Mouse (Mus musculus) midbrain, embryonic 11.5 days (tissue): Measurements from ENCODE around the gene Btbd2. TPM values are rescaled to one million over a fixed set of nuclear protein-coding genes. Genes with fewer than 3 reads are reported as not detected.

Source experiments
- ATAC-seq: fragments of 200-750 bp; cut with Nextera tagmentation; 2 replicates; pipeline ENCODE4 v1.8.0; 2017; ENCODE audit warnings: moderate TSS enrichment, moderate library complexity; ENCODE audit not compliant: low FRiP score
- DNase-seq: peaks from one replicate; pipeline ENCODE4 v3.0.0; 2015; ENCODE audit warnings: low spot score; ENCODE audit errors: missing footprints
- H3K27ac ChIP-seq: fragments of 300-500 bp; sonication (generic); 2 replicates; pipeline ENCODE4 v1.5.1; 2014; ENCODE audit warnings: low read depth, low read length
- H3K27me3 ChIP-seq: fragments of 300-500 bp; sonication (generic); 2 replicates; pipeline ENCODE4 v1.6.1; 2014; ENCODE audit warnings: mild to moderate bottlenecking, low read length, moderate library complexity, mixed read lengths; ENCODE audit not compliant: control insufficient read depth, insufficient read depth
- H3K36me3 ChIP-seq: fragments of 300-500 bp; sonication (generic); 2 replicates; pipeline ENCODE4 v1.6.1; 2014; ENCODE audit warnings: mild to moderate bottlenecking, low read length, moderate library complexity, mixed read lengths; ENCODE audit not compliant: control insufficient read depth, insufficient read depth
- H3K4me1 ChIP-seq: fragments of 300-500 bp; sonication (generic); 2 replicates; pipeline ENCODE4 v1.6.1; 2014; ENCODE audit warnings: low read length; ENCODE audit not compliant: control insufficient read depth, insufficient read depth
- H3K4me2 ChIP-seq: fragments of 300-500 bp; sonication (generic); 2 replicates; pipeline ENCODE4 v1.6.1; 2014; ENCODE audit warnings: mild to moderate bottlenecking, moderate library complexity
- H3K4me3 ChIP-seq: fragments of 300-500 bp; sonication (generic); 2 replicates; pipeline ENCODE4 v1.5.1; 2014; ENCODE audit warnings: low read depth, low read length
- H3K9ac ChIP-seq: fragments of 300-500 bp; sonication (generic); 2 replicates; pipeline ENCODE4 v1.6.1; 2014; ENCODE audit warnings: low read length
- H3K9me3 ChIP-seq: fragments of 300-500 bp; sonication (generic); 2 replicates; pipeline ENCODE4 v1.6.1; 2016; ENCODE audit warnings: low read length; ENCODE audit not compliant: control insufficient read depth
- WGBS: fragments of 180-500 bp; shearing (Covaris S2); extraction: QIAGEN DNeasy Blood & Tissue Kit; methylation state at CpG from one replicate; pipeline ENCODE4 v1.1.7; 2014; 5-methylcytosine and 5-hydroxymethylcytosine counted together
- polyA plus RNA-seq: library from polyadenylated mRNA; unstranded; fragments of >200 nt; fragmentation: Nextera tagmentation; extraction: Ambion mirVana; gene quantifications from 2 replicates; pipeline ENCODE4 v1.2.1, GENCODE M21; 2014

Btbd2 gene
- polyA plus RNA-seq, 1 experiment from 2014 or later = 51.7 TPM

GRCm38 (mm10) chr10:80693401-80694045 is 36.7 kb upstream of the Btbd2 start:
- H3K36me3 ChIP-seq = peaks cover 10% of the 10 kb centered on the region
- WGBS = 96% methylated on average over 12 of the region's 12 CpGs

GRCm38 (mm10) chr10:80692249-80693165 is 35.6 kb upstream of the Btbd2 start:
- Histone ChIP-seq H3K27me3 (no peaks in the 10 kb centered on the region), H3K27ac (no peak overlapping the region), H3K9ac (no peak overlapping the region), H3K4me2 (no peak overlapping the region), H3K9me3 (no peaks in the 10 kb centered on the region), H3K36me3 (peaks cover 10% of the 10 kb centered on the region), H3K4me3 (no peak overlapping the region), H3K4me1 (no peaks in the 10 kb centered on the region)
- ATAC-seq (no peak), DNase-seq (no peak)
- WGBS = 88% methylated on average over 14 of the region's 14 CpGs

More at GRCm38 (mm10) chr10:80693401-80694045, 36.7 kb upstream of the Btbd2 start:
- no peak overlapping the region for H3K4me3 ChIP-seq
- no peaks in the 10 kb centered on the region for H3K27me3 ChIP-seq
- H3K4me1 ChIP-seq = no peaks in the 10 kb centered on the region
- H3K9me3 ChIP-seq = no peaks in the 10 kb centered on the region
- H3K9ac ChIP-seq = no peak overlapping the region
- H3K4me2 ChIP-seq = no peak overlapping the region
- DNase-seq = no peak
- no peak for ATAC-seq
- no peak overlapping the region for H3K27ac ChIP-seq

GRCm38 (mm10) chr10:80687850-80688249 is 31.0 kb upstream of the Btbd2 start:
- H3K36me3 ChIP-seq = peaks cover 22% of the 10 kb centered on the region
- 57% methylated on average over 5 of the region's 5 CpGs for WGBS
- no peaks in the 10 kb centered on the region for H3K4me1 ChIP-seq
- DNase-seq (no peak), ATAC-seq (0 out of 2 replicates have a peak, but pooled peaks have one; percentile 57)
- H3K4me2 ChIP-seq = no peak overlapping the region
- no peaks in the 10 kb centered on the region for H3K9me3 ChIP-seq
- no peak overlapping the region for H3K27ac ChIP-seq
- H3K27me3 ChIP-seq = no peaks in the 10 kb centered on the region
- H3K4me3 ChIP-seq = no peak overlapping the region
- no peak overlapping the region for H3K9ac ChIP-seq

GRCm38 (mm10) chr10:80686617-80687016 is 29.7 kb upstream of the Btbd2 start:
- ATAC-seq (no peak), DNase-seq (no peak)
- Histone ChIP-seq H3K9ac (no peak overlapping the region), H3K4me1 (no peaks in the 10 kb centered on the region), H3K4me2 (no peak overlapping the region), H3K4me3 (no peak overlapping the region), H3K9me3 (no peaks in the 10 kb centered on the region), H3K27ac (no peak overlapping the region), H3K36me3 (peaks cover 22% of the 10 kb centered on the region), H3K27me3 (no peaks in the 10 kb centered on the region)
- 96% methylated on average over 3 of the region's 3 CpGs for WGBS

GRCm38 (mm10) chr10:80684984-80685383 is 28.1 kb upstream of the Btbd2 start:
- no peaks in the 10 kb centered on the region for H3K9me3 ChIP-seq
- no peak overlapping the region for H3K27ac ChIP-seq
- no peaks in the 10 kb centered on the region for H3K27me3 ChIP-seq
- H3K4me1 ChIP-seq = no peaks in the 10 kb centered on the region
- H3K9ac ChIP-seq = no peak overlapping the region
- ATAC-seq (no peak), DNase-seq (no peak)
- H3K4me3 ChIP-seq = no peak overlapping the region
- 86% methylated on average over 4 of the region's 4 CpGs for WGBS
- peaks cover 20% of the 10 kb centered on the region for H3K36me3 ChIP-seq
- no peak overlapping the region for H3K4me2 ChIP-seq

- Histone ChIP-seq H3K36me3 (peaks cover 12% of the 10 kb centered on the region), H3K9me3 (no peaks in the 10 kb centered on the region), H3K27me3 (no peaks in the 10 kb centered on the region), H3K4me1 (peaks cover under 1% of the 10 kb centered on the region; the same call in 1 of the 2 replicates), H3K9ac (no peak overlapping the region), H3K27ac (no peak overlapping the region), H3K4me2 (no peak overlapping the region), H3K4me3 (no peak overlapping the region)
- 57% methylated on average over 6 of the region's 6 CpGs for WGBS
- no peak for ATAC-seq
- no peak for DNase-seq
These were observed 27.3 kb upstream of the Btbd2 start for GRCm38 (mm10) chr10:80684214-80684613.

- Histone ChIP-seq H3K4me3 (no peak overlapping the region), H3K9me3 (no peaks in the 10 kb centered on the region), H3K4me2 (no peak overlapping the region), H3K27me3 (no peaks in the 10 kb centered on the region), H3K27ac (no peak overlapping the region), H3K4me1 (peaks cover 5% of the 10 kb centered on the region), H3K36me3 (peaks cover 12% of the 10 kb centered on the region), H3K9ac (no peak overlapping the region)
- ATAC-seq (no peak), DNase-seq (no peak)
- WGBS = 100% methylated on average over 1 of the region's 1 CpGs
These were observed 26.8 kb upstream of the Btbd2 start for GRCm38 (mm10) chr10:80683647-80684046.

GRCm38 (mm10) chr10:80682003-80682402 is 25.1 kb upstream of the Btbd2 start:
- Histone ChIP-seq H3K9ac (no peak overlapping the region), H3K27ac (no peak overlapping the region), H3K4me1 (peaks cover 16% of the 10 kb centered on the region), H3K4me3 (no peak overlapping the region), H3K9me3 (no peaks in the 10 kb centered on the region), H3K4me2 (no peak overlapping the region), H3K36me3 (peaks cover 12% of the 10 kb centered on the region), H3K27me3 (no peaks in the 10 kb centered on the region)
- DNase-seq (no peak), ATAC-seq (no peak)
- 94% methylated on average over 6 of the region's 6 CpGs for WGBS

- H3K4me1 ChIP-seq = peaks cover 18% of the 10 kb centered on the region
- no peak overlapping the region for H3K9ac ChIP-seq
- no peaks in the 10 kb centered on the region for H3K9me3 ChIP-seq
- no peak overlapping the region for H3K4me2 ChIP-seq
- no peak for ATAC-seq
- 87% methylated on average over 2 of the region's 2 CpGs for WGBS
- no peak overlapping the region for H3K27ac ChIP-seq
- H3K27me3 ChIP-seq = no peaks in the 10 kb centered on the region
- no peak for DNase-seq
- no peak overlapping the region for H3K4me3 ChIP-seq
- H3K36me3 ChIP-seq = no peaks in the 10 kb centered on the region; the same call in 1 of the 2 replicates
These were observed 23.4 kb upstream of the Btbd2 start for GRCm38 (mm10) chr10:80680260-80680696.
